Mouse (Mus musculus) olfactory bulb, adult 2 months (tissue): ENCODE results near the gene Slc25a19. TPM values are rescaled to one million over a fixed set of nuclear protein-coding genes. Genes with fewer than 3 reads are reported as not detected.

Experiments used
- H3K27ac ChIP-seq: fragments of 200-500 bp; 2 replicates; pipeline ENCODE4 v1.5.1; 2012; ENCODE audit warnings: low read depth, low read length; ENCODE audit not compliant: insufficient read depth
- H3K4me1 ChIP-seq: fragments of 200-500 bp; 2 replicates; pipeline ENCODE4 v1.6.1; 2012; ENCODE audit warnings: low read length; ENCODE audit not compliant: control insufficient read depth, insufficient read depth
- H3K4me3 ChIP-seq: fragments of 200-500 bp; 2 replicates; pipeline ENCODE4 v1.5.1; 2012; ENCODE audit warnings: mild to moderate bottlenecking, low read depth, low read length, moderate library complexity; ENCODE audit not compliant: insufficient read depth
- CTCF ChIP-seq: fragments of 200-500 bp; IDR thresholded peaks from 2 replicates; pipeline ENCODE4 v1.5.1; 2012; ENCODE audit warnings: low read depth, mild to moderate bottlenecking, low read length, moderate library complexity; ENCODE audit not compliant: insufficient read depth
- POLR2A ChIP-seq: fragments of 200-500 bp; IDR thresholded peaks from 2 replicates; pipeline ENCODE4 v1.6.1; 2012; ENCODE audit warnings: mild to moderate bottlenecking, low read depth, low read length, moderate library complexity; ENCODE audit not compliant: insufficient read depth
- WGBS: fragments of 180-500 bp; shearing (Covaris S2); methylation state at CpG from one replicate; pipeline ENCODE4 v1.1.7; 2018; 5-methylcytosine and 5-hydroxymethylcytosine counted together
- polyA plus RNA-seq: library from polyadenylated mRNA; stranded (reverse); fragments of >200 nt; gene quantifications from 2 replicates; pipeline ENCODE4 v1.2.4, GENCODE M21; 2012; ENCODE audit warnings: low replicate concordance; ENCODE audit not compliant: missing spikeins, insufficient read depth, insufficient read length

Slc25a19 gene
- polyA plus RNA-seq, 1 experiment: not detected

GRCm38 (mm10) chr11:115644308-115644707 lies 16.2 kb upstream of the Slc25a19 start:
- H3K27ac ChIP-seq: no peak overlapping the region
- 76% methylated on average over 13 of the region's 13 CpGs for WGBS
- peaks cover 23% of the 10 kb centered on the region for H3K4me1 ChIP-seq
- TF ChIP-seq POLR2A (no peak), CTCF (no peak)
- no peak overlapping the region for H3K4me3 ChIP-seq

- TF ChIP-seq POLR2A (no peak), CTCF (no peak)
- 63% methylated on average over 10 of the region's 10 CpGs for WGBS
- Histone ChIP-seq H3K27ac (peak overlapping the region; percentile 22; the same call in 1 of the 2 replicates), H3K4me3 (no peak overlapping the region), H3K4me1 (peaks cover 25% of the 10 kb centered on the region)
These were observed 15.2 kb upstream of the Slc25a19 start for GRCm38 (mm10) chr11:115643265-115643664.

GRCm38 (mm10) chr11:115642705-115643104 lies 14.6 kb upstream of the Slc25a19 start:
- peaks cover 25% of the 10 kb centered on the region for H3K4me1 ChIP-seq
- no peak overlapping the region for H3K4me3 ChIP-seq
- 92% methylated on average over 2 of the region's 2 CpGs for WGBS
- TF ChIP-seq POLR2A: no peak
- no peak for TF ChIP-seq CTCF
- no peak overlapping the region for H3K27ac ChIP-seq

- Histone ChIP-seq H3K27ac (peak overlapping the region; percentile 76), H3K4me1 (peaks cover 25% of the 10 kb centered on the region), H3K4me3 (no peak overlapping the region)
- WGBS: 78% methylated on average over 4 of the region's 4 CpGs
- no peak for TF ChIP-seq POLR2A
- TF ChIP-seq CTCF: no peak
These were observed 13.6 kb upstream of the Slc25a19 start for GRCm38 (mm10) chr11:115641664-115642036.

GRCm38 (mm10) chr11:115640978-115641663 lies 13.0 kb upstream of the Slc25a19 start:
- WGBS: 28% methylated on average over 14 of the region's 14 CpGs

GRCm38 (mm10) chr11:115640311-115640828 lies 12.3 kb upstream of the Slc25a19 start:
- 71% methylated on average over 3 of the region's 4 CpGs for WGBS
- TF ChIP-seq POLR2A: no peak
- TF ChIP-seq CTCF: no peak

More at GRCm38 (mm10) chr11:115640978-115641663, 13.0 kb upstream of the Slc25a19 start:
- no peak overlapping the region for H3K4me3 ChIP-seq
- H3K27ac ChIP-seq: peak overlapping the region; percentile 76
- peaks cover 25% of the 10 kb centered on the region for H3K4me1 ChIP-seq
- no peak for TF ChIP-seq CTCF
- TF ChIP-seq POLR2A: no peak

GRCm38 (mm10) chr11:115639540-115639939 lies 11.4 kb upstream of the Slc25a19 start:
- H3K4me1 ChIP-seq: peaks cover 25% of the 10 kb centered on the region
- TF ChIP-seq POLR2A: no peak
- no peak for TF ChIP-seq CTCF
- 81% methylated on average over 4 of the region's 4 CpGs for WGBS
- no peak overlapping the region for H3K4me3 ChIP-seq
- H3K27ac ChIP-seq: no peak overlapping the region; the same call in 1 of the 2 replicates

More at GRCm38 (mm10) chr11:115640311-115640828, 12.3 kb upstream of the Slc25a19 start:
- Histone ChIP-seq H3K4me3 (no peak overlapping the region), H3K27ac (no peak overlapping the region), H3K4me1 (peaks cover 25% of the 10 kb centered on the region)

GRCm38 (mm10) chr11:115638498-115639409 lies 10.7 kb upstream of the Slc25a19 start:
- TF ChIP-seq CTCF (no peak), POLR2A (no peak)
- H3K4me1 ChIP-seq: peaks cover 21% of the 10 kb centered on the region
- H3K4me3 ChIP-seq: no peak overlapping the region
- H3K27ac ChIP-seq: no peak overlapping the region; the same call in 1 of the 2 replicates
- 85% methylated on average over 5 of the region's 5 CpGs for WGBS
